Mouse (Mus musculus) limb, embryonic 11.5 days (tissue): ENCODE measurements at regions not wholly inside any gene's neighbourhood (a gene's known extent, or its start where the extent isn't known, plus 50 kb on each side); places are given as distances from the start of the nearest gene placed in this dataset.

Experiments
- ATAC-seq: fragments of 200-750 bp; cut with Nextera tagmentation; 2 replicates; pipeline ENCODE4 v1.8.0; 2017; ENCODE audit warnings: low read depth; ENCODE audit not compliant: insufficient number of reproducible peaks, low FRiP score, low TSS enrichment
- DNase-seq: peaks from one replicate; pipeline ENCODE4 v3.0.0-alpha.2; 2015; ENCODE audit warnings: low spot score
- H3K27ac ChIP-seq: fragments of 300-500 bp; sonication (generic); replicated peaks from 2 replicates; pipeline ENCODE4 v1.5.1; 2014; ENCODE audit warnings: low read depth, mild to moderate bottlenecking, low read length
- H3K27me3 ChIP-seq: fragments of 300-500 bp; sonication (generic); 2 replicates; pipeline ENCODE4 v1.6.1; 2014; ENCODE audit warnings: mild to moderate bottlenecking, low read length, mixed read lengths; ENCODE audit not compliant: control insufficient read depth, insufficient read depth
- H3K36me3 ChIP-seq: fragments of 300-500 bp; sonication (generic); 2 replicates; pipeline ENCODE4 v1.6.1; 2014; ENCODE audit warnings: mild to moderate bottlenecking, low read length, moderate library complexity, mixed read lengths; ENCODE audit not compliant: control insufficient read depth, insufficient read depth
- H3K4me1 ChIP-seq: fragments of 300-500 bp; sonication (generic); 2 replicates; pipeline ENCODE4 v1.6.1; 2014; ENCODE audit warnings: low read length, mixed read lengths; ENCODE audit not compliant: control insufficient read depth, insufficient read depth
- H3K4me2 ChIP-seq: fragments of 300-500 bp; sonication (generic); 2 replicates; pipeline ENCODE4 v1.6.1; 2014; ENCODE audit warnings: low read depth, mild to moderate bottlenecking, moderate library complexity; ENCODE audit not compliant: severe bottlenecking
- H3K4me3 ChIP-seq: fragments of 300-500 bp; sonication (generic); 2 replicates; pipeline ENCODE4 v1.5.1; 2014; ENCODE audit warnings: low read depth, low read length
- H3K9ac ChIP-seq: fragments of 300-500 bp; sonication (generic); 2 replicates; pipeline ENCODE4 v1.6.1; 2014; ENCODE audit warnings: mild to moderate bottlenecking, low read length
- H3K9me3 ChIP-seq: fragments of 300-500 bp; sonication (generic); 2 replicates; pipeline ENCODE4 v1.6.1; 2016; ENCODE audit warnings: low read length; ENCODE audit not compliant: control insufficient read depth
- WGBS: fragments of 180-500 bp; shearing (Covaris S2); extraction: QIAGEN DNeasy Blood & Tissue Kit; methylation state at CpG from one replicate; pipeline ENCODE4 v1.1.7; 2014; 5-methylcytosine and 5-hydroxymethylcytosine counted together

DNA sequence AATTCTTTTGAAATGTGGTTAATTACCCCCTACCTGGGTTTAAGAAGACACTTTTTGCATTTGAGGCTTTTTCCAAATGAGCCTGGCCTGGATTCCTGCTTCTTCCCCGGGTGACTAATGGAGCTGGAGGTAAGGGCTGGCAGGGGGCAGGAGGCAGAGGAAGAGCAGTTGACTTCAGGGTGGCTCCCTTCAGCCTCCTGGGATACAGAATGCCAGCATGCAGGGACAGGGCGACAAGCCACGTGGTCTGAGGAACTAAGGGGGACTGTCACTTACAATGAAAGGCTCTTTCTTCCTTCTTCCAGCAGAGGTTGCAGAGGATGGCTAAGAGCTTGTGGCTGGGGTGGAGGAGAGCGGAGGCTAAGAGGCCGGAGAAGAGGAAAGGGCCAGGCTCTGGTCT lies 234.8 kb upstream of the Rpl38 start:
- no peaks in the 10 kb centered on the region for H3K27me3 ChIP-seq
- no peak overlapping the region for H3K4me3 ChIP-seq
- DNase-seq = no peak
- no peak overlapping the region for H3K4me2 ChIP-seq
- no peak overlapping the region for H3K27ac ChIP-seq
- 0 out of 2 replicates have a peak, but pooled peaks cover 3% of the 10 kb centered on the region for H3K4me1 ChIP-seq
- ATAC-seq = no peak
- no peak overlapping the region; the same call in 1 of the 2 replicates for H3K9ac ChIP-seq
- H3K36me3 ChIP-seq = no peaks in the 10 kb centered on the region
- H3K9me3 ChIP-seq = no peaks in the 10 kb centered on the region
- 19% methylated on average over 5 of the region's 5 CpGs for WGBS

DNA sequence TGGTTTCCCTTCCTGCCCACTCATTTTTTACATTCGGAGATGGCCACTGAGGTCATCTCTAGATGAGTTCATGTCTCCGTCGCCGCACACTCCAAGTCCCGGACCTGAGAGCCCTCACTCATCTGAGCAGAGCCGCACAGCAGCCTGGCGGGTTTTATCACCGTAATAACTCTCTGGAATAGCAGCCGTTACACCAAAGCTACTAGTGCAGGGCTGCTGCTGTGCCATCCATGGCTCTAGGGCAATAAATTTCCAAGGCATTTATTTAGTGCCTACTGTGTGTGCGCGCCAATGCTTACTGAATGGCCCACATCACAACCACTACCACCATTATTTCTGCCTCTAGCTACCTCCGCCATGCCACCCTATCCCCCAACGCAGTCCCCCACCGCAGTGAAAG lies 242.9 kb upstream of the Rpl38 start:
- no peak for DNase-seq
- Histone ChIP-seq H3K9me3 (no peaks in the 10 kb centered on the region), H3K36me3 (no peaks in the 10 kb centered on the region), H3K9ac (no peak overlapping the region), H3K4me3 (no peak overlapping the region), H3K4me1 (no peaks in the 10 kb centered on the region), H3K27me3 (no peaks in the 10 kb centered on the region), H3K27ac (no peak overlapping the region), H3K4me2 (no peak overlapping the region)
- no peak for ATAC-seq
- WGBS = 70% methylated on average over 14 of the region's 14 CpGs

DNA sequence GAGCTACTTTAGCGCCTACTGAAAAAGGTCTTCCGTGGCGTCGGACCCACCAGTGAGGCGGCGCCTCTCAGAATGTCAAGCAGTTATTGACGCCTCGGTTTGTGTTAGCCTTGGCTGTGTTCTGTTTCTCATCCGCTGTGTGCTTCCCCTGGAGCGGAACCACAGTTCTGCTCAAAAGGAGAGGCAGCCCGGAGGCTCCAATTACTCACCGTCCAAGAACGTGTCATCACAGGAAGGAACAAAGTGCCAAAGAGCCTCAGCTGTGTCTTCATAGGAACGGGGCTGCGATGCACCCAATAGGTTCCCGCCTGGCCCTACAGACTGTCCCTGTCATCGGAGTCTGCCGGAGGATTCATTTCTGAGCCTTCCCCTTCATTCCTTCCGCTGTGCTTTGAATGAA lies 245.0 kb upstream of the Rpl38 start:
- DNase-seq (no peak), ATAC-seq (no peak)
- no peak overlapping the region for H3K4me3 ChIP-seq
- H3K4me2 ChIP-seq = no peak overlapping the region
- H3K27me3 ChIP-seq = no peaks in the 10 kb centered on the region
- WGBS = 84% methylated on average over 19 of the region's 19 CpGs
- H3K27ac ChIP-seq = no peak overlapping the region
- no peaks in the 10 kb centered on the region for H3K4me1 ChIP-seq
- no peaks in the 10 kb centered on the region for H3K9me3 ChIP-seq
- H3K36me3 ChIP-seq = no peaks in the 10 kb centered on the region
- H3K9ac ChIP-seq = no peak overlapping the region

DNA sequence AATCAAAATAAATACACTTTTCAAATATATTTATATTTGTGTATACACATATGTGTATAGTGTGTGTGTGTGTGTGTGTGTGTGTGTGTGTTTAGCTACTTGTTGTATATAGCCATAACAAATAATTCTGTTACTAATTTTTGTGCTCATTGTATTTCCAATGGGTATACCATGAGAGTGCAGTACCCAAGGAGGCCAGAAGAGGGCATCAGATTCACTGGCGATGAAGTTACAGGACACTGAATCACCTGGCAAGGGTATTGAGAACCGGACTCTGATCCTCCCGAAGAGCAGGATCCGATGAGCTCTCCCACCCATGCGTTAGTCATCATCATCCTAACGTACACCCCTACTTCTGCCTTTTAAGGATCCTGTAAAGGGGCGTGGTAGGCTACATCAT lies 249.3 kb upstream of the Rpl38 start:
- Histone ChIP-seq H3K4me1 (no peaks in the 10 kb centered on the region), H3K4me3 (no peak overlapping the region), H3K9me3 (no peaks in the 10 kb centered on the region), H3K36me3 (no peaks in the 10 kb centered on the region), H3K9ac (no peak overlapping the region), H3K4me2 (no peak overlapping the region), H3K27ac (no peak overlapping the region), H3K27me3 (no peaks in the 10 kb centered on the region)
- ATAC-seq = no peak
- 85% methylated on average over 7 of the region's 7 CpGs for WGBS
- DNase-seq = no peak

DNA sequence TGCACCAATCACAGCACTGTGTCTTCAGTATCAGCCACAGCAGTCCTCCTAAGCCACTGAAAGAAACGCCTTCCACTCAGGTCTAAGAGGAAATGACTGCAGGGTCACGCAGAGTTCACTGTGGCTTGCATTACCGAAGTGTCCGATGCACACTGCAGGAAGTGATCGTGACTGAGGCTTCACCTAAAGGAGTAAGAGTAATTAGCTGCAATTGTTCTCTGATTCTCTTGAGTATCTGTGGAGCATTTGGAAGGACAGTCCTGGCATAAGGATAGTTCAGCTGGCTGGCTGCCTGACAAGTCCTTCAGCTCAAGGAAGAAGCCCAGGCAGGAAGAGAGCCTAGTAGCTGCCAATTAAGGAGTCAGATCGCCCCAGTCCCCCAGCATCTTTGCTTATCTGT lies 252.2 kb upstream of the Rpl38 start:
- WGBS = 71% methylated on average over 6 of the region's 6 CpGs
- Histone ChIP-seq H3K36me3 (no peaks in the 10 kb centered on the region), H3K27ac (no peak overlapping the region), H3K4me3 (no peak overlapping the region), H3K9me3 (no peaks in the 10 kb centered on the region), H3K27me3 (no peaks in the 10 kb centered on the region), H3K4me1 (no peaks in the 10 kb centered on the region), H3K9ac (no peak overlapping the region), H3K4me2 (no peak overlapping the region)
- no peak for ATAC-seq
- DNase-seq = no peak

DNA sequence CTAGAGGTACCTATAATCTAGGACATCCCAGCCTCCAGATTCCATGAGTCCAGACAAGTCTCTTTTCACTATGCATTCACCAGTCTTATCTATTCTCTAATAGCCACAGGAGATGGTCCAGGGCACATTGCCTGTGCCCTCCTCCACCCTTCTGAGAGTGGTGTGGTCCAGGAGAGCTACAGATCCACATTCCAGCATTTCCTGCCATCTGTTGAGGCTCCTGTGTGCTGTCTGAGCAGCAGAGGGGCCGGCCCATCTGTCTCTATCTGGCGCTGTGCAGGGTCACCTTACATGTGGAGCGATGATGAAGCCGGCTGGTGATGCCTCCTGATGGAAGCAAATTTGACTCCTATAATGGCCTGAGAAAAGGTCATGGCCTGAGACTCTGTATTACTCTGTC lies 263.9 kb upstream of the Rpl38 start:
- no peaks in the 10 kb centered on the region for H3K36me3 ChIP-seq
- DNase-seq (no peak), ATAC-seq (no peak)
- 24% methylated on average over 4 of the region's 4 CpGs for WGBS
- no peak overlapping the region for H3K27ac ChIP-seq
- H3K4me3 ChIP-seq = no peak overlapping the region
- H3K4me1 ChIP-seq = 0 out of 2 replicates have a peak, but pooled peaks cover 4% of the 10 kb centered on the region
- H3K27me3 ChIP-seq = no peaks in the 10 kb centered on the region
- H3K9me3 ChIP-seq = no peaks in the 10 kb centered on the region
- no peak overlapping the region for H3K4me2 ChIP-seq
- no peak overlapping the region for H3K9ac ChIP-seq

DNA sequence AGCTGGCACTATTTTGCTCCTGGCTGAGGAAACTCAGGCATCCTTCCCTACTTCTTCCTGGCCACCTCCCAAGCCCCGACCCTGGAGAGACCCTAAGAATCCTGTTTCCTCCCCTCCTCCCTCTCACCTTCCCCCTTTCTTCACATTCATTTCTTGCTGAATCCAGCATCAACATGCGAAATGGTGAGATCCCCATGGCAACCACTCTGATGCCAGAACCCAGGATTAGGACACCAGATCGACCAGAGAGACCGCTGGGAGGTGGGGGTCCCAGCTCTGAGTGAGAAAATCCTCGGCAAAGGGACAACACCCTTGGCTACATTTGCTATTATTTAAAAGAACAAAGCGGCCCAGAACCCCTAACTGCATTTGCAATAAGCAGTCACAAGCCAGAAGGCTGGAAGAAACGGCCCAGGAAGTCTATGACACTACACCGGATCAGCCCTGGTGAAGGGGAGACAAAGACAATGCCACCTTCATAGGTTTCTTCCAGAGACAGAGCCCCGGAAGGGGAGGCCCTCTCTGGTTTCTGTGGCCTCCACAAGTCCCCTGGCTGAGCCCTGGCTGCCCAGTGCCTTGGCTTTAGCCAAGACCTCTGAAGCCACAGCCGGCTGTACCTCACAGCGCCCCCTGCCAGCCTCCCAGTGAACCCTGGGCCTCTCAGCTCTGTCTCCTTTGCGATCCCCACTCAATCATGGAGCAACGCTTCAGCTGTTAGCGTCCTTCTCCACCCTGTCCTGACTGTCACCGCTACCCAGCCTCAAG lies 265.6 kb upstream of the Rpl38 start:
- Histone ChIP-seq H3K4me1 (0 out of 2 replicates have a peak, but pooled peaks cover 4% of the 10 kb centered on the region), H3K36me3 (no peaks in the 10 kb centered on the region), H3K4me2 (no peak overlapping the region), H3K9ac (no peak overlapping the region), H3K4me3 (no peak overlapping the region), H3K27me3 (no peaks in the 10 kb centered on the region), H3K9me3 (no peaks in the 10 kb centered on the region), H3K27ac (no peak overlapping the region)
- no peak for ATAC-seq
- DNase-seq = peak; percentile 55
- WGBS = 25% methylated on average over 15 of the region's 15 CpGs

DNA sequence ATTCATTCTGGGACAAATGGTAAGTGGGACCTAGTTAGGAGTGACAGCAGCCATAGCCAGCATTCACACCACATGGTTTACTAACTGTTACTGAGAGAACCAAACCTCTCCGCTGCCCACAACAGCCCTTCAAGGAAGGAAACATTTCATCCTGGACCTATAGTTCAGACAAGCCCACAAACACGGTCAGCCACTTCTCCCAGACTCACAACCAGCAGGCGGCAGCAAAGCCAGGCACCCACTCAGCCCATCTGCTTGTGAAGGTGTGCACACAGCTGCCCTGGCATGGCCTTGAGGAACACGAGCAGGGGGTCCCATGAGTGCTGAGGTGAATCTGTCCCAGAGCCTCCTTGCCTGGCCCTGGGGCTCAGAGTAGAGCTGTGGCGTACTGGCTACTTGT lies 267.6 kb upstream of the Rpl38 start:
- H3K4me1 ChIP-seq = 0 out of 2 replicates have a peak, but pooled peaks cover 4% of the 10 kb centered on the region
- no peak overlapping the region for H3K4me3 ChIP-seq
- no peak overlapping the region for H3K4me2 ChIP-seq
- H3K9me3 ChIP-seq = no peaks in the 10 kb centered on the region
- no peak for ATAC-seq
- no peak for DNase-seq
- no peak overlapping the region for H3K9ac ChIP-seq
- 53% methylated on average over 5 of the region's 5 CpGs for WGBS
- no peaks in the 10 kb centered on the region for H3K27me3 ChIP-seq
- no peak overlapping the region for H3K27ac ChIP-seq
- no peaks in the 10 kb centered on the region for H3K36me3 ChIP-seq

DNA sequence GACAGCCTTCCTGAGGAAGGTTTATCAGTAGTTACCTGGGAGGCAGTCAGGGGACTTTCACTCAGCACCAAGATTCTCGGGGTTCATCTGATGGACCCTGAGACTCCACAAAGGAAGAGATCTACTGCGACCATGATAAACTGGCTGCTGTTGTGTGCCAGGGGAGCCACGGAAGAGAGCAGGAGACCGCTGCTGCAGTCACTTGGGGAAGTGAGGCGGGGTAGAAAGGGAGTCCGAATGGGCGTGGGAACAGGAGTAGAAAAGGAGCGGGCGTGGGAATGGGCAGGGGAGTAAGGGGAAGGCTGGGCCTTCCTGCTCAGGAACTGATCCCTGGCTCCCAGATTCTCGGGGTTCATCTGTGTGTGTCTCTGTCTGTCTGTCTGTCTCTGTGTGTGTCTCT lies 276.2 kb upstream of the Rpl38 start:
- no peaks in the 10 kb centered on the region for H3K27me3 ChIP-seq
- no peaks in the 10 kb centered on the region for H3K4me1 ChIP-seq
- no peaks in the 10 kb centered on the region for H3K9me3 ChIP-seq
- 63% methylated on average over 10 of the region's 10 CpGs for WGBS
- no peak for DNase-seq
- no peak overlapping the region for H3K4me3 ChIP-seq
- H3K27ac ChIP-seq = no peak overlapping the region
- no peak overlapping the region for H3K4me2 ChIP-seq
- no peaks in the 10 kb centered on the region for H3K36me3 ChIP-seq
- no peak overlapping the region for H3K9ac ChIP-seq
- ATAC-seq = no peak
